Comparison of ENCODE assay signal across 21 mouse cellular contexts in the genomic region with DNA sequence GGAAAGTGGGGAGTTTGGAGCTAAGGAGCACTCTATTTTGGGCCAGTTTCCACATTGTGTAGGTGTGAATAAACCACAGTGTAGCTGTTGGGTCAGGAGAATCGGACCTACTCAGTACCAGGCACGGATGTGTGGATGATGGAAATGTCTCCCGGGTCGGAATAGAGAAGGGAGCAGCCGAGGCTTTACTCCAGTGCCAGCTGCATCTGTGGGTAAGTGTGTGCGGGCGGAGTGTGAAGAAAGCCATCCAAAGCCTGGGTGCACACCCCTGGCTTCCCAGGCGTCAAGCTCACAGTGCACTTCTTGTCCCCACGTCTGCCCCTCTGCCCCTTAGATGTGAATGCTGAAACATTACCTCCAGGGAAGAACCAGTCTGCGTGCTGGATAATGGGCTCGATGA.
"Had no signal": no experiment of that assay in that cellular context is flagged by ENCODE, and none has a peak within 500 bp of the region (broad histone marks: within the 10 kb centered on the region; RNA-seq: fewer than 3 reads in every experiment).

No protein-coding gene starts in this region.

- DNase-seq: cerebellum, adult 8-10 months; cerebellum, adult 9-10 months; cerebellum, adult 9-11 months; cerebellum, postnatal 10 days; cerebellum, postnatal 14 days; cerebellum, postnatal 25 days; cerebellum, postnatal 36 days; embryo, embryonic 11 days; forebrain, postnatal 0 days; gastrocnemius, adult 2 months; gastrocnemius, postnatal 10 days; gastrocnemius, postnatal 14 days; gastrocnemius, postnatal 25 days; gastrocnemius, postnatal 36 days; heart, adult 11 months; heart, adult 18-20 months; heart, adult 2 months had no signal

- ATAC-seq: forebrain, embryonic 13.5 days; forebrain, embryonic 14.5 days; forebrain, embryonic 15.5 days; forebrain, embryonic 16.5 days; forebrain, postnatal 0 days had no signal
